Mouse (Mus musculus) inflammation-experienced regulatory T-cells, adult 6 months (primary cell): Measurements from ENCODE around the gene Vmn1r68. TPM values are rescaled to one million over a fixed set of nuclear protein-coding genes. Genes with fewer than 3 reads are reported as not detected.

ENCODE experiments used
- ATAC-seq: one replicate; pipeline ENCODE4 v1.8.0; 2017
- polyA plus RNA-seq, 3 experiments: library from polyadenylated mRNA; unstranded; fragments of 100-300 nt; shearing (Covaris generic); gene quantifications; one replicate each; pipeline ENCODE4 v1.2.1; 2017

Gene Vmn1r68
- under 1 TPM in 1 of 3 experiments, not detected in 2; 0.07 TPM for polyA plus RNA-seq

DNA sequence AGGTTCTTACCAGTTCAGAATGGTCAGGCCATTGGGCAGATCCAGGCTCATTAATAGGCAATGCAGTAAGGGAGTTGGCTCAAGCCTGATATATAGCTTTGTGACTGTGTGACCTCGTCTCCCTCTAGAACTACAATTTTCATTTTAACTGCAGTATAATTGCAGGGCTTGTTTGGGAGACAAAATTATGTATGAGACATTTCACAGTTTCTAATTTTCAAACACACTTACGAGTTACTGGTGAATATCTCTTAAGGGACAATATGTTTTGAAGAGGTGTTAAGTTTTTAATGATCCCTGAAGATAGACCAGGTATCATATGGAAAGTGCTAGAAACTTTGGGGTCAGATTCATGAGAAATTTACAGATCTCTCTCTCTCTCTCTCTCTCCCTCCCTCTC is at the start of gene Vmn1r68:
TSS of gene Vmn1r68 (minus strand) at position 101 of the 400 bp plus-strand sequence.
- ATAC-seq = no peak

DNA sequence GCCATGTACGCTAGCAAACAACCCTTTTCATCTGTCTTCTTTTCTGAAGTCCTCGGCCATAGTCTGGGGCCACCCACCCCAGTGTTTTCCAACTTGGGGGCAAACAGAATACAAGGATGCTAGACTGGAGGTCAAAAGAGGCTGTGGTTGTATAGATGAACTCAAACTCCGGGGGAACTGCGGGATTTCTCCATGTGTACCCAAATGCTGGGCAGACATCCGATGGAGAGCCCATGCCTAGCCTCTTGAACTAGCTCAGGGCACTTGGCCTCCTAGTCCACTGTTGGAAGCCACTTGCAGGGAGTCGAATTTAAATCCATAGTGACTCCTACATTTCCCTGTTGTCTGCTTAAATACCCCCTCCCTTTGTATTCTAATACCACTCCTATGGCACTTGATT is 62.7 kb downstream of the Vmn1r68 start:
- ATAC-seq = no peak

DNA sequence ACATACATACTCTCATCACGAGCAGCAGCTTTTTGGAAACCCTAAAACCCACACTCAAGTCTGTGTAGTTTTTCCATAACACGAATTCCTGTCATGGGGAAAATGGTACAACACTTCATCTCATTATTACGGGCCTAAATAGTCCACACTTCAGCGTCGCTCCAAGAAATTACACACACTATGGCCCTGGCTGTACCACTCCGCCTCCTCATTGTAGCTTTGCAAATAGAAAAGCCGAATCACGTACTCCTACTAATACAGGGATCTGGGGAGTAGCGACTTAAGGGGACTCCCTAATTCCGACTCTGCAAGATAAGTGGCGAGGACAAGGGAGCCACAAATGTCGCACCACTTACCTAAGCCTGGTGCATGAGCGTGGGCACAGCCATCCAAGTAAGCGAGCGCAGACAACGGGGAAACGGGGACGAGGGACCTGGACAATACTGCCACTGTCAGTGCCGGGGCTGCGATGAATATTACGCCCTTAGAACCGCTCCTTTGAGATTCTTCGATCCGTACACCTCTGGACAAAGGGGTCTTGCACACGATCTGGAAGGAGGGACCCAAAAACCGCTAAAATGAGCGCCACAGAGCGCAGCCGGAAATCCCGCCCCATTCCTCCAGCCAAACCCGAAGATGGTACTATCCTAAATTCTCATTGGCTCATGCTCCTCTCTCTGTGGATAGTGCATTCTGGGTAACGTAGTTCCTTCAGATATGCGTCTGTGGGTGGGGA is 63.3 kb downstream of the Vmn1r68 start, which contains the start of gene Zik1:
TSS of gene Zik1 (minus strand) at position 609 of the 736 bp plus-strand sequence.
- ATAC-seq = peak; percentile 98

DNA sequence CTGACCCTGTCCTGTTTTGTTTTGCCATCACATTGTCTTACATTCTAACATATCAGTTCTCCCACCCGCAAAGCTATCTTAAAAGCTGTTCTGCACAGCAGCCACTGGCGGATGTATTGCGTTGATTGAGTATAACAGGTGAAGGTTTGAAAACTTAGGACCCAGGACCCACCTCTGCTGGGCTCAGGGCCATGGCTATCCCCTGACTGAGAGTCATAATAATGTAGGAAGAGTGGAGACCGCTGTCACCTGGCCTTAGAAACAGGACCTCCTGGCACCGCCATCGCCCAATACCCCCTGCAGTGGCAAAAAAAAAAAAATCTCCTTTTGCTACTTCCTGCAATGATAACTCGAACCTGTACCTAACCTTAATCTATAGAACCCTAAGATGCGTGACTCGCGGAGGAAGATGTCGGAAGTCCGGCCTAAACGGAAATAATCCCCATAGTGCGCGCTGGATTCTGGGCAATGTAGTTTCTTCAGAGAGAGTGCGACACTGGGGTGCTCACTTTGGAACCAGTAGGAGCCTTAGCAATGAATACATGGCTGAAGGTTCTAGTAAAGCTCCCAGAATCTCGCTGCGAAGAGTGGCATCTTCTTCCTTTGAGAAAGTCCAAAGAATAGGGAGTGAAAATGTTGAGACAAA is 77.6 kb downstream of the Vmn1r68 start:
- ATAC-seq = peak; percentile 82

DNA sequence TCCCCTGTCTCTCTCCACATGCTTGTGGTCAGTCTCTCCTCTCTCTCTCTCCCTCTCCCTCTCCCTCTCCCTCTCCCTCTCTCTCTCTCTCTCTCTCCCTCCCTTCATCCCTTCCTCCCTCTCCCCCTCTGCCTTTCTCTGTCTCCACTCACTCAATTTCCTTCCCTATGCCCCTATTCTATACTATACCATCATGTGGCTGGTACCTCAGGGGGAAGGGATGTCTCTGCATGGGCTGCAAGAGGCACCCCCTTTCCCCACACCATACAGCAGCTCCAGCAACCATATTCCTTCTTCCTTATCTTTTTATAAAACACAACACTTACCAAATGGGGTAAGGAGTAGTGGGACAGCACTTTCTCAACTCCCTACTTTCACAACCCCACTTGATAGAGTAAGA is 78.5 kb downstream of the Vmn1r68 start:
- ATAC-seq = no peak

DNA sequence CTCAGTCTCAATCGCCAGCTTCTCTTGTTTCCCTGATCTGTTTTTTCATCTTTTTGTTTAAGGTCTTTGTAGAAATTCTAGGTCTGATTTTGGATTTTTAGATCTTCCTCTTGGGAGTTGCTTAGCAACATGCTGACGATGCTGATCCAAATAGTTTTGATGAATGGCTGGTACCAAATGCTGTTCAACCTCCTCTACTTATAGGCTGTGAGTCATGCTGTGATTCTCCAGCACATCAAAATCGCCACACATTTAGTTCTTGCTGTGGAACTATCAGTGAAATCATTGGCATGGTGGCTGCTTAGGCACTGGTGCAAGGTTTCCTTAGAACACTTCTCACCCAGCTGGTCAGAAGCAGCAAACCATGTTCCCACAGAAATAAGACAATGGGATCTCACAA is 100.1 kb downstream of the Vmn1r68 start:
- ATAC-seq = no peak

Other genes starting within 250 kb of the Vmn1r68 start
- gene Vmn1r67, start 115.2 kb downstream of the Vmn1r68 start, polyA plus RNA-seq = not detected
- 1 to 10 TPM; 1.4 to 2.4 (median 2.3) TPM for gene Zik1, start 63.1 kb downstream of the Vmn1r68 start, polyA plus RNA-seq
- gene Vmn1r69, start 55.2 kb upstream of the Vmn1r68 start, polyA plus RNA-seq = not detected
- gene Vmn1r70, start 73.0 kb upstream of the Vmn1r68 start, polyA plus RNA-seq = not detected
- not detected for gene Nlrp4b, start 129.3 kb upstream of the Vmn1r68 start, polyA plus RNA-seq
- gene Vmn1r71, start 195.9 kb upstream of the Vmn1r68 start, polyA plus RNA-seq = not detected